Mouse (Mus musculus) lung, adult 18-20 months (tissue): ENCODE data around the gene Mapk1ip1.

ENCODE experiments used
- DNase-seq, 2 experiments: peaks; one replicate each; pipeline ENCODE4 v3.0.0; 2022; ENCODE audit warnings: mixed read lengths in 2 of 2

Gene Mapk1ip1

DNA sequence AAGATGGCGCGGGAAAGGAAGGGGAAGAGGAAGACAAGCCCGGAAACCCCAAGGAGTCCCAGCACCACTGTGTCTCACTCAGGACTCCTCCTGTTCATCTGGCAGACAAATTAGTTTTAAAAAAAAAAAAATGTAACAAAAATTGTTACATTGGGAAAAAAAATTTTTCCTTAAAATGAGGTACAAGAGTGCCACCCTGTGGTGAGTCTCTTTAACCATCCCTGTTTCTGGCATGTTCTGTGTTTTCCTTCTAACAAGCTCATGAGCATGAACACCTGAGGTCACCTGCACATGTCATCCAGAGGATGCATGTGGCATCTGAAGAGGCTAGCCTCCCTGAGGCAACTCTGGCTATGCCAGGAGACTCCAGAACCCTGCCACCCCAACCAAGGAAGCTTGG lies 11.0 kb downstream of the Mapk1ip1 start:
- no peak for DNase-seq

DNA sequence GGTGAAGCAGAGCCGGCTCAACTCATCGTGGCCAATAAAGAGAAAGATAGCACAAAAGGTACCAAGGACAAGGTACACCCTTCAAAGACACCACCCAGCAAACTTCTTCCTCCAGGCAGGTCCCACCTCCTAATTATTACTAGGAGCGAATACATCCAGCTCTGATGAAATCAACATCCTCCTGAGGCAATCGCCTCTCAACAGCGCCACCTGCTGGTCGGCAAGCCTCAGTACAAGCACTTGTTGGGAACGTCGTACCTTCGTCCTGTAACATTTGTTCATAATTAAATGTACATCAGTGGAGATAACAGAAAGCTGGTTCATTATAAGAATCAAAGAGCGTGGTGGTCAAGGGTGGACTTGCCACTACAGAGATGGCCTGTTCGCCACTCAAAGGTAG lies 18.3 kb downstream of the Mapk1ip1 start:
- peak; percentile 36 to 39 for DNase-seq

DNA sequence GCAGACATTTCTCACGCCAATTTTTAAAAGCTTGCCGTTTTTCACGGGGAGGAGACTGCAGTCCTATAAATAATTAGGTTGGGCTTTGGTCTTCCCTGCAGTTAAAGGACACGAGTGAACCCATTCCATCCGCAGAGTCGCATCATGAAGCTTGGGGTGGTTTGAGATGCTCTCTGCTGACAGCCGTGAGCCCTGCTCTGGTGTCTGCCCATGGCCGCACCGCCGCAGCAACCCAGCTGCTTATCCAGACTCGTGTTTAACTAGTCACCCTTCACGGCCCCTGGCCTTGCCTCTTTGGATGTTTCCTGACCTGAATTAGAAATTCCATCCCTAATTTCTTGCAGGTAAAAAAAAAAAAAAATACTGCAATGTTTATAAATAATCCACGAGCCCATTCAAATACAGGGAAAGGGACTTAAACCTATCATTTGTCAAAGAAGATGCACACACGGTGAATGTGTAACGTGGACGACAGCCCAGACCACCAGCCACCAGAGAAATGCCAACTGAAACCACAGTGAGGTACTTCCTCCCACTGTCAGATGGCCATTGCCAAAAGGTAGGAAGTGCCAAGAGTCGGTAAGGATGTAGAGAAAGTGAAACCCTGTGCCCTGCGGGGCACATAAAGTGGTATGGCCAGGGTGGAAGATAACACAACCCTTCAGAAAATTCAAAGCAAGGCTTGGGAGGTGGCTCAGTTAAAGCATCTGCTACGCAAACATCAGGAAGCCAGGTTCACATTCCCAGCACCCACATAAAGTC lies 20.9 kb downstream of the Mapk1ip1 start:
- no peak for DNase-seq

DNA sequence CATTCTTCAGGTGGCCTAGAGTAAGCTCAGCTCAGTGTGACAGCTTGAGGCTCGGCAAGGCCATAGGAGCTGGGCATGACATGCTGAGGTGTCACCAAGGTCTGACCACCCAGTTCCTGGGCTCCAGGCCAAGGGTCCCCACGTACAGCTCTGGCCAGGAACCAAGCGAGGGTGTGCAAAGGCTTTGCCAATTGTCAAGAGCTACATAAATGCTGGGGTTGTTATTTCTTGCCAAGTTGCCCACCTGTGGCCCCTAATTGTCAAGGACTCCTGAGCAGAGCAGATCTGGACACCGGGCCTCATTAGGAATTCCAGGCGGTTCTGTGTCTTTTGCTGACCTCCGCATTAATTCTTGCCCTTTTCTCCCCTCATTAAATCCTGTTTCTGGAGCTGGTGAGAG lies 21.6 kb downstream of the Mapk1ip1 start:
- DNase-seq, result no peak

DNA sequence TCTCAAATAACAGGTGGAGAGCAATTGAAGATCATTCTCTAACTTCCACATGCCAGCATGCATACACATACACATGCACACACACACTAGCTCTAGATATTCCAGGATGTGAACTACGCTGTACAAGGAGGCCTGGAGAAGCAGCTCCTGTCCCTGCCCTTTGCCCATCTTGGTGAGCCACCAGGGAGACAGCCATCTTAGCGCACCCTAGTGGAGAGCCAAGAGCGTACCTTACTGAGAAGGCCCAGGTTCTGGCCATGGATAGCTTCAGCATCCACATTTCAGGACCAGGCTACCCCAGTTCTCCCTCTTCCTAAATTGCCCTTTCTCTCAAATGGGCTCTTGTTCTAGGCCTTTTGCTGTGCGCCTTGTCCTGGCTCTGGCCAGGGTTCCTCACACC lies 27.8 kb downstream of the Mapk1ip1 start:
- DNase-seq, result no peak

DNA sequence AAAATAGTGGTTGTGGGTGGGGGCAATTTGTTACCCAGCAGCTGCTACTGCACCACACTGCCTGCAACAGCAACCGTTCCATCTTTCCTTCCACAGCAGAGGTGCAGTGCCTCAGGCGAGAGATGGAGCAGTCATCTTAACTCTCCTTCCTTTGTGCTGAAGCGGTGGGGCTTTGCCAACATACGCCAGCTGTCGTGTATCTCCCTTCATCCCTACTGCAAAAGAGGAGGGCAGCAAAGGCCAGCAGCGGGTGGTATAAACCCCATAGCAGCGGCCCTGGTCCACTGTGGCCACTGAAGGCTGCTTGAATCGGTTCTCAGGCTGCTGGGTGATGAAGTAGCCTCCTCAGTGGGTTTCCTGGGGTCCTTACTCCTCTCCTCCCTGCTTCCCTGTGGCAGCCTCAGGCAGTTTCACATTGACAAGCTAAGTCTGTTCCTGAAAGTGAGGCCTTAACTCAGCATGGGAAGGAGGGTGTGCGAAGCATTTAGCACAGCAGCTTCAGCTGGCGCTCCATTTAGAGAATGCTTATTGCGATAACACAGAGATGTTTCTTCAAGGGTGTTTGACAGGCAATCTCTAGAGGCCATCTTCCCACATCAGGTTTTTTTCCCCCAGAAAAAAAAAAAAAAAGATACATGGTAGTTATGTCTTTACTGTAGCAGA lies 32.7 kb downstream of the Mapk1ip1 start:
- DNase-seq, result no peak

DNA sequence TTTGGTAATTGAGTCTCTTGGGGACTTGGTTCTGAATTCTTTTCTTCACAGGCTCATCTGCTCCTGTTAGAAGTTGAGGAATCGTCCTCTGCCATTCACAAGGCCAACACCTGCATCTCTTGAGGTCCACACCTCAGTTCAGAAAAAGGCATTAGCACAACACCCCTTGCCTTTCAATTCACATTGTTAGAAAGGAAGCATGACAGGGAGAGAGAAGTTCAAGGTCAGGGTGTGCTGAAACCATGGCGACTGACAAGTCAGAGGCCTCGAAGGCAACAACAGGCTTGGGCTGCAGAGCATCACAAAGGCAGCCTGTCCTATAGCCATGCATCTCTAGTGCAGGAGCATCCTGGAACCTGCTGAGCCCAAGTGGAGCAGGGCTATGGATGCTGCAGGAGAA lies 38.9 kb downstream of the Mapk1ip1 start:
- DNase-seq, result no peak

DNA sequence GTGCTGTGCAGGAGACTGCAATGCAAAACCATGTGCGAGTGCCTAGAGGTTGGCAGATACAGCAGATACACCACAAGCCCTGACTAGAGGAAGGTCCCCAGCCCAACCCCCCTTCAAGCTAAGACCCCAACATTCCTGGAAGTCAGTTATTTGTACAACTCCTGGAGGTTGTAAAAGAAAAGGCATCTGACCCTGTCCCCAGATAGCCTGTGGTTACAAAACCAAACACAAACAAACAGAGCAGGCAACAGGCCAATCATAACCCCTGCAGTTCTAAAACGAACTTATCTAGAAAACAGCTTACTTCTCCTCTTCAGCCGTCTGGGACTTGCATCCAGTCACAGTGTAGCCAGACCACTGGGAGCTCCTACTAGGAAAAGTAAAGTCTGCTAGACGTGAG lies 42.7 kb downstream of the Mapk1ip1 start:
- DNase-seq, result no peak

DNA sequence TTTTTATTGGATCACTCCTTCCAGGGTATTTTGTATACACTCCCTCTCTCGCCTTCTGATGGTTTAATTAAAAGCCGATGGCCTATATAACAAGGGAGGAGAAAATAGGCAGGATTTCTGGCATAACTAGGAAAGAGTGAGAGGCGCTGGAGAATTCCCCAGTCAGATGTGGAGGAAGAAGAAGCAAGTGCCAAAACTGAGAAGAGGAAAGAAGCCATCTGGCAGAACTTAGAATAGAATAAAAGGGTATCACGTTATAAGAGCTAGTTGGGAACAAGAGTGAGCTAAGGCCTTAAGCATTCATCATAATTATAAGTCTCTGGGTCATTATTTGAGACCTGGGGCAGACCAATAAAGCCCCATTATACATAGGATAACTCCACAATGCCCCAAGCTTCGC lies 58.0 kb downstream of the Mapk1ip1 start:
- no peak for DNase-seq
